Mouse (Mus musculus): ENCODE measurements around the gene Ddost.

The Ddost gene

GRCm38 (mm10) chr4:138336876-138337275, 32.3 kb downstream of the Ddost start:
- no peak for DNase-seq (ENCODE audit: inconsistent ontology term)

- DNase-seq (ENCODE audit: inconsistent ontology term), result no peak
Observed at GRCm38 (mm10) chr4:138337341-138337740, 32.8 kb downstream of the Ddost start.

- no peak for DNase-seq (ENCODE audit: inconsistent ontology term)
Observed at GRCm38 (mm10) chr4:138339963-138340362, 35.4 kb downstream of the Ddost start.

GRCm38 (mm10) chr4:138341393-138341792, 36.9 kb downstream of the Ddost start:
- DNase-seq (ENCODE audit: inconsistent ontology term), result no peak

GRCm38 (mm10) chr4:138342048-138342447, 37.5 kb downstream of the Ddost start:
- DNase-seq (ENCODE audit: inconsistent ontology term), result no peak

GRCm38 (mm10) chr4:138342778-138343177, 38.2 kb downstream of the Ddost start:
- DNase-seq (ENCODE audit: inconsistent ontology term), result no peak

GRCm38 (mm10) chr4:138343341-138343837, 38.9 kb downstream of the Ddost start:
- peak; percentile 92 for DNase-seq (ENCODE audit: inconsistent ontology term)

GRCm38 (mm10) chr4:138344891-138345545, 40.5 kb downstream of the Ddost start:
- peak; percentile 63 for DNase-seq (ENCODE audit: inconsistent ontology term)

- DNase-seq (ENCODE audit: inconsistent ontology term), result no peak
Observed at GRCm38 (mm10) chr4:138347280-138347679, 42.8 kb downstream of the Ddost start.

- DNase-seq (ENCODE audit: inconsistent ontology term), result no peak
Observed at GRCm38 (mm10) chr4:138348716-138349115, 44.2 kb downstream of the Ddost start.

- no peak for DNase-seq (ENCODE audit: inconsistent ontology term)
Observed at GRCm38 (mm10) chr4:138351821-138352220, 47.3 kb downstream of the Ddost start.

GRCm38 (mm10) chr4:138352692-138353091, 48.2 kb downstream of the Ddost start:
- DNase-seq (ENCODE audit: inconsistent ontology term), result no peak

- DNase-seq (ENCODE audit: inconsistent ontology term), result no peak
Observed at GRCm38 (mm10) chr4:138353438-138354171, 49.1 kb downstream of the Ddost start.

- DNase-seq (ENCODE audit: inconsistent ontology term), result no peak
Observed at GRCm38 (mm10) chr4:138355496-138355895, 51.0 kb downstream of the Ddost start.

- DNase-seq (ENCODE audit: inconsistent ontology term), result no peak
Observed at GRCm38 (mm10) chr4:138356141-138356540, 51.6 kb downstream of the Ddost start.

- peak; percentile 52 for DNase-seq (ENCODE audit: inconsistent ontology term)
Observed at GRCm38 (mm10) chr4:138356551-138356950, 52.0 kb downstream of the Ddost start.

GRCm38 (mm10) chr4:138358176-138358575, 53.6 kb downstream of the Ddost start:
- no peak for DNase-seq (ENCODE audit: inconsistent ontology term)

GRCm38 (mm10) chr4:138361370-138361821, 56.9 kb downstream of the Ddost start:
- DNase-seq (ENCODE audit: inconsistent ontology term), result peak; percentile 38
